Mouse (Mus musculus) cerebellum, adult 11 months (tissue): ENCODE results near the gene Gm28038.

Experiments
- DNase-seq: peaks from one replicate; pipeline ENCODE4 v3.0.0; 2022

Gene Gm28038

GRCm38 (mm10) chr2:30280743-30281142, at the start of gene Gm28038:
TSS of gene Gm28038 (plus strand) at chr2:30281043.
- no peak for DNase-seq

DNA sequence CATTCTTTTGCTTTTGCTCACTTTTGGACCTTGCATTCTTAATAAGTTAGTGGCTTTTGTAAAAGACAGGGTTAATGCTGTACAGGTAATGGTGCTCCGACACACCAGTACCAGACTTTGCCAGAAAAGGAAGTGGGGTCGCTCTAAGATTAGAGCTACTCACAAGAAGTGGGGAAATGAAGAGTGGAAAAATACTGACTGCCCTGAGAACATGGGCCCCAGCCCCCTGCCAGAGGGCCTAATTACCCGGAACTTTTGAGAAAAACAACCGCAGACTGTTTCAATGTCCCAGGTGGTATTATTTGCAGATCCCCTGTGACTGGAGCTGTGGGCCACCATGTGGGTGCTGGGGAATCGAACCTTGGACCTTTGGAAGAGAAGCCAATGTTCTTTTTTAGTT, 45.2 kb upstream of the Gm28038 start:
- no peak for DNase-seq

- DNase-seq = no peak
Observed at GRCm38 (mm10) chr2:30236426-30237198, 44.2 kb upstream of the Gm28038 start.

- peak; percentile 99 for DNase-seq
Observed at GRCm38 (mm10) chr2:30237199-30237880, 43.5 kb upstream of the Gm28038 start, which contains the start of gene Lrrc8a. TSS of gene Lrrc8a (plus strand) at chr2:30237715.

DNA sequence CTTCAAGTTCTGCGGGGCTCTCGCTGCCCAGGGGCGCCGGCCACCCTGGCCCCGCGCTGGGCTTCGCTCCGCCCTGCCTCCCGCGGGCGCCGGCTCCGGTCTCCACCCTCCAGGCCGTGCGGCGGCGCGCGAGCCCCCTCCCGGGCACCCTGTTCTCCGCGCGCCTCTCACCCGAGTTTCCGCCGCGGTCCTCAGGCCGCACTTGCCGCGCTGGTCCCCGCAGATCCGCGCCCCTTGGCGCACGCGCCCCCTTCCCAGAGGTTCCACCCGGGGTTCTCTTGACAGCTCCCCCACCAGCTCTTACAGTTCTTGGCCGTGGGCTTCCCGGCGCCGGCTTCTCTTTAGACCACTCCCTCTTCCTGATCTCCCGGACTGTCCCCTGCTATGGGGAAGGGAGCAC, 43.0 kb upstream of the Gm28038 start:
- DNase-seq = no peak

GRCm38 (mm10) chr2:30238906-30239465, 41.9 kb upstream of the Gm28038 start:
- DNase-seq = peak; percentile 12

GRCm38 (mm10) chr2:30239777-30240176, 41.1 kb upstream of the Gm28038 start:
- DNase-seq = peak; percentile 17

DNA sequence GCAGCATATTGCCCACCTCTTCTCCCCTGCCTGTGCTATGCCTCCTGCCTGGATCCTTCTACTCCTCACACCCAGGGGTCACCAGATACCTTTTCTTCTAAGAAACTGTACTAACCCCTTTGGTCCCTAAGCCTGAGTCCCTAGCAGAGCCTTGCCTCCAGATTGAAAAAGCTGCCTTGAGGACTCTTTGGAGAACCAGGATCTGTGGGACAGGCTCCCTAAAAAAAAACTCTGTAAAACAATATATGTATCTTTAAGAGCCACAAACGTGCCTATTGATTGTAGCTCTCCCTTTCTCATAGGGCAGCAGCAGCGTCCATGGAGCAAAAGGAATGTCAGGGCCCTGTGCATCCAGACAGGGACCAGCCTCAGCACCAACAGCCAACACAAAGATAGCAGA, 40.6 kb upstream of the Gm28038 start, which contains the start of gene Gm28035:
Gene Gm28035 (plus strand): TSS at position 301 of the 400 bp plus-strand sequence.
- DNase-seq = no peak

DNA sequence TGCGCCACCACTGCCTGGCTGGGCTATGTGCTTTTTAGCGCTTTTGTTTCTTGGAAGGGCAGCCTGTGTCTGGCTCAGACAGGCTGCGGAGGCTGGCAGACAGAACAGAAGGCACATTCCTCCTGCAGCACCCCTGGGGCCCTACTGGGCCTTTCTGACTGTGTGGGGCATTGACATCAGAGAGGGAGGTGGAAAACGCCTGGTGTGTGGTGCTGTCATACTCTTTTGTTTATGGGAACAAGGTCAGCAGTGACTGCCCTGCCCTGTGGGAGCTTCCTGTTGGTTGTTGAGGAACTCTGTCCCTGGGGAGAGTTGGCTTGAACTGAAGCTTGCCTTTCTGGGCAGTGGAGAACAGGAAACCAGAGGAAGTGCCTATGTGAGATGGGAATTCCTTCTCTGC, 38.3 kb upstream of the Gm28038 start:
- DNase-seq = peak; percentile 54

GRCm38 (mm10) chr2:30243391-30243790, 37.5 kb upstream of the Gm28038 start:
- no peak for DNase-seq

GRCm38 (mm10) chr2:30244595-30245178, 36.2 kb upstream of the Gm28038 start:
- DNase-seq = no peak

DNA sequence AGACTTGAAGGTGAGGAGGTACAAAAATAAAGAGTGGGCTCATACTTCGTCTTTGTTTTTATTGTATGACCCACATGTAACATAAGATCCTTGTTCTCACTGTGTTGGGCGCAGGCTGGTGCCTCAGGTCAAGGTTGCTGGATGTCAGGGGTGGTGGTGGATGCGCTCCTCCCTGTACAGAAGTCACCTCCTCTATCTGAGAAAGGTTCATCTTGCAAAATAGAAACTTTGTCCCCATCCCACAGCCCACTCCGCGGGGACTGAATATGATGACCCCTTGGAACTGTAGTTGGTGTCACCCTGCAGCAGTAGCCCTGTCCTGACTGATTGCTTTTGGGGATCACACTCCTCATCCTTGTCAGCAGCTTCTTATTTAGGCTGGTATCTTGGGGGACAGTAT, 33.8 kb upstream of the Gm28038 start:
- DNase-seq = no peak

DNA sequence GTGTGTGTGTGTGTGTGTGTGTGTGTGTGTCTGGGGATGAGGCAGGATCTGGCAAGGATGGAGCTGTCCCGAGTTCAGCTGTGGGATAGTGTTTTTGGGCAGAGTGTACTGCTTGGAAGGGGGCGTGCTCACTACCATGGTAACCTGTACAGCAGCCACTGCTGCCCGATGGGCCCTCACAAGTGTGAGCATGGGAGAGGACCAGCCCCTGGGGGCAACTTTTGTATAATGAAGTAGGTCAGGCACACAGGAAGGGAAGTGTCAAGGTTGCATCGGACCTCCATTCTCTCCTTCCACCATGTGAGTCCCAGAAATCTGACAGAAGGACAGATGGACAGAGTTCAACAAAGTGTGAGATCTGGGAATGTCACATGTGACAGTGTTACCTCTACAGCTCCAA, 33.2 kb upstream of the Gm28038 start:
- no peak for DNase-seq

DNA sequence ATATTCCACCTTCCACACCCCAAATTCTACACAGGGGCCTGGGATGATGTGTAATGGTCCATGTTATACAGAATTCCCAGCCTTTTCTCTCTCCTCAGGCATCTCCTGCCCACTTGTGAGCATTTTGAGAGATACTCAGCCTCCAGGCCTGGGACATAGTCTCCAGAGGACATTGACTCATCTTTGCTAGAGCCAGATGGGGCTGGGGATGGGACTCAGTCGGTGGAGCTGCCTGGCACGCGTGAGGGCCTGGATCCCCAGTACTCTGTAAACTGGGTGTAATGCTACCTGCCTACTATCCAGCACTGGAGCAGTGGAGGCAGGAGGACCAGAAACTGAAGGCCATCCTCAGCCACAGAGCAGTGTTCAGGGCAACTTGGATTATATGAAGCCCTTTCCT, 31.7 kb upstream of the Gm28038 start:
- DNase-seq = no peak

- DNase-seq = no peak
Observed at GRCm38 (mm10) chr2:30250166-30251128, 30.4 kb upstream of the Gm28038 start.

GRCm38 (mm10) chr2:30251417-30252104, 29.3 kb upstream of the Gm28038 start:
- DNase-seq = no peak

GRCm38 (mm10) chr2:30252521-30252920, 28.3 kb upstream of the Gm28038 start:
- no peak for DNase-seq

DNA sequence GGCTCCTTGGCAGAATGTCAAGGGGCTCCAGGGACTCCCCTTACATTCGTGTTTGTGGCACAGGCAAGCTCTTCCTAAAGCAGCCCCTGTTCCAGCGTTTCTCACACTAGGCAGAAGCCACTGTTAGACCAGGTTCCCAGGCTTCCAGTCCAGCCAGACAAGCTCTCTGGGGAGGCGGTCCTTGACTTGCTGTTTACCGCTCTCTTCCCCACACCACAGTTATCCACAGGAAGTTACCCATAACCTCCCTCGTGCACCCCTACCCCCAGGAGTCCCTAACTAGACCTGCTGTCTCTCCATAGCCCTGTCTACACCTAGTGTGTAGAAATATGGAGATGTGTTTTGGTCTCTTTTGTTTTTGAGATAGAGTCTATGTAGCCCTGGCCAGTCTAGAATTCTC, 27.0 kb upstream of the Gm28038 start:
- no peak for DNase-seq

GRCm38 (mm10) chr2:30255631-30256395, 25.0 kb upstream of the Gm28038 start:
- no peak for DNase-seq

- DNase-seq = no peak
Observed at GRCm38 (mm10) chr2:30256616-30257350, 24.1 kb upstream of the Gm28038 start.
